Mouse (Mus musculus) neural tube, embryonic 10.5 days (tissue): Measurements from ENCODE around the gene Clic5.
A peak's percentile ranks its signal among the peaks of the same experiment; 100 is the strongest.

Source experiments
- DNase-seq: peaks from one replicate; pipeline ENCODE4 v3.0.0-alpha.2; 2017; ENCODE audit warnings: low spot score; ENCODE audit errors: extremely low spot score

Clic5 gene

DNA sequence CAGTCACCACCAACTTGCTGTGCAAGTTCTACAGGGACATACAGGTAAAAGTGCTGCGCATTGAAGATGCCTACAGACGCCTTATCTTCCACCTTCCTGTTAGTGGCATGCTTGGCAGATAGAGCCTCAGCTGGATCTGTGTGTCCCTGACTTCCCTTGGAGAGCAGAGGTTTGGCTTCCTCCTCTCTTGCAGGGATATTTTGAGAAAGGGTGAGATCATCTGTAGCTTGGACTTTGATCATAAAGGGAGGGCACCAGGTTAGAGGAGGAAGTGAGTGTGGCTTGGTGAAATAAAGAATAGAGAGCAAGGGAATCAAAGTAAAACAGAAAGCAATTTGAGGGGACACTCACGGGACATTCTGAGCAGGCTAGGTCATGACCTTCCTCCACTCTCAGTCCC is 4.6 kb downstream of the Clic5 start:
- DNase-seq = no peak

DNA sequence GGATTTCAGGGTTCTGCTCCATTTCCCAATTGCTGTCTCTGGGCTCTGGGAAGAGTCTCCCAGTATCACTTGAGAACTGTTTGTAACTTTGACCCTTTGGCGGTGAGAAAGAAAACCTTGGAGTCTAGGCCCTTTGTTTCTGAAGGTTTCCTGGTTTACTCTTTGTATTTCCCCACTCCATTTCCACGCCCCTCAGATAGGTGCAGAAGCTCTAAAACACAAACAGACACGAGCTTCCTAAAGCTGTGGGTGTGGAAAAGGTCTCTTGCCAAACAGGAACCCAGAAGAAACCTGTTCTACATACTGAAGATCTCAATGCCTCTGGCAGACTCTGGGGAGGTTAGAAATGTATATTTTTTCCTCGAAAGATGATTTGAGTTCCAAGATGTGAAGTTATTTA is 10.8 kb downstream of the Clic5 start:
- no peak for DNase-seq

DNA sequence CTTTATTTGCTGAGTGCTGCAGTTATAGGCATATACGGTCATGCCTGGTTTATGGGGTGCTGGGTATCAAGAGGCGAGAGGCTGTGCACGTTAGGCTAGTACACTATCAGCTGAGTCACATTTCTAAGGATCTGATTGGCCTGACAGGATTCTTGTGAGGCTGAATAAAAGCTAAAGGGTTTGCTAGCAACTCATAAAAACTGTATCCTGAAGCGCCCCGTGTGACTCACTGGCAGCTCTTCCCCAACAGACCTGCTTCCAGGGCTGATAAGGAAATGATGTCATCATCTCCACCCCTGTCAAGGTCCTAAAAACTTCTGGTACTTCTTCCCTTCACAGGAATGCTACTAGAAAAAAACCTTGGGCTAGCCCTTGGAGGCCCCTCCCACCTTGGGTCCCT is 14.6 kb downstream of the Clic5 start:
- no peak for DNase-seq

DNA sequence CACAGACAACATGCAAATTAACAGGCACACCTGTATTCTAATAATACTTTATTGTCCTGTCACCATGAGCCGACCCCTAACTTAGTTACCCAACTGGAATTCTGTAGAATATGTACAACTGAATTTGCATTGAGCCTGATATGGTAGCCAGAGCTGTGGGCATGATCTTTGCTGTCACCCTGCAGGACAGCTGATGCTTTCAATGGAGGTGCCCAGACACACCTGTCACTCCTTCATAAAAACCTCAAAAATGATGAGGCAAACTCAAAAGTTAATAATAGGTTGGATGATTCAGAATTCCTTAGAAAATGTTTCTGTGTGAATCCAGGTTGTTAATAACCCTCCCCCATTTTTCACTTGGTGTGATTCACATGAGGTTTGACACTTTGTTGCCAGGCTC is 16.4 kb downstream of the Clic5 start:
- DNase-seq = no peak

DNA sequence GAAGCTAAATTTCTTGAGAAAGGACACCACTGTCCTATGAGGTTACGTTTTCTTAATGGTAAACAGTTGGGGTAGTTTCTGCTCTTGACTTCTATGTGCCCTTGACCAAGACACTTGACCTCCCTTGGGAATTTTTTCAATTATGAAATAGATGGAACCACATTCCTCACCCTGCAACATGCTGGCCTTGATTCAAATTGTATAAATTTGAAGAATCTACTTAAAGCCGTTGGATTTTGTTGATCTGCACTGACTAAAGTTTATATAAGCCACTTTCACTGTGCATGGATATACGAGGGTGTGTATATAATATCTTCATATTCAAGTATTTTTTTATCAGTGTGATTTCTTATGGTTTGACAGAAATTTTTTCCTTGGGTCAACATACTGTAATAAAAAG is 17.2 kb downstream of the Clic5 start:
- no peak for DNase-seq

DNA sequence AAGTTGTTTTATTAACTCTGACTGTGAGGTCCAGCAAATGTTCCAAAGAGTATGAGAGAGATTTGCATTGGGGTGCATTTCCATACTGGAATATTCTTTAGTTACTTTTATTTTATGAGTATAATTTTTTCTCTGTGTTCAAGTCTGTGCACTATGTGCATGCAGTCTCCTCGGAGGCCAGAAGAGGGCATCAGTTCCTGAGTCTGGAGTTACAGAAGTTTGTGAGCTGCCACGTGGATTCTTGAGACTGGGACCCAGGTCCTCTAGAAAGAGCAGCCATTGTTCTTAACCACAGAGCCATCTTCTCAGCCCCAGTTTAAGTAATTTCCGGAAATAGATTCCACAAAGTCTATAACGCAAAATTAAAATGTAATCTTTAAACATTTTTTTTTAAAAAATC is 20.5 kb downstream of the Clic5 start:
- no peak for DNase-seq

DNA sequence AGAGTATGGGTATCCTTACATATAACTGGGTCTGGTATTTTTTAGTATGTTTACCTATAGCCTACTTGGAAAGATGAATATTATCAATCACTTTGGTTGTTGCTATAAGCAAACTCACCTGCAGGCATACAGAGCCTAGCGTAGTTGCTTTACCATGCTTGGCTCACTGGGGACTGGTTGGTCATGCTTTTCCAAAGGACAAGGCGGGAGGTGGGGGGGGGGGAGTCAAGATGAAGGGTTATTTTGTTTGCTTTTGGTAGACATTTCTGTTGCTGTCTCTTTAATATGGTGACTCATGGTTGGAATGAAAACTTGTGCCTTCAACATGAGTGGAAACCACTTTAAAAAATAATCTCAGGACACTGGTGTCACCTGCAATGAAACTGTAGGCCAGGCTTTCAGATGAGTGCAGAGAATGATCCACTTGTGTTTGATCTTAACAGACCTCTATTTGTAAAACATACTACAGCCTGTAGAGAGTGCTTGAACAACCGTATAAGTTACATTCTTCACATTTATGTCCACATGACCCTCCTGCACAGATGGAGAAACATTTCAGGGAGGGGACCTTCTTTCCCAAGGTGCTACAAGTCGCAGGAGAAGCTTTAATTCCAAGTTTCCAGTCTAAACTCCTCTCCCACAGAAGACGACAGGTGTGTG is 24.7 kb downstream of the Clic5 start:
- DNase-seq = no peak

DNA sequence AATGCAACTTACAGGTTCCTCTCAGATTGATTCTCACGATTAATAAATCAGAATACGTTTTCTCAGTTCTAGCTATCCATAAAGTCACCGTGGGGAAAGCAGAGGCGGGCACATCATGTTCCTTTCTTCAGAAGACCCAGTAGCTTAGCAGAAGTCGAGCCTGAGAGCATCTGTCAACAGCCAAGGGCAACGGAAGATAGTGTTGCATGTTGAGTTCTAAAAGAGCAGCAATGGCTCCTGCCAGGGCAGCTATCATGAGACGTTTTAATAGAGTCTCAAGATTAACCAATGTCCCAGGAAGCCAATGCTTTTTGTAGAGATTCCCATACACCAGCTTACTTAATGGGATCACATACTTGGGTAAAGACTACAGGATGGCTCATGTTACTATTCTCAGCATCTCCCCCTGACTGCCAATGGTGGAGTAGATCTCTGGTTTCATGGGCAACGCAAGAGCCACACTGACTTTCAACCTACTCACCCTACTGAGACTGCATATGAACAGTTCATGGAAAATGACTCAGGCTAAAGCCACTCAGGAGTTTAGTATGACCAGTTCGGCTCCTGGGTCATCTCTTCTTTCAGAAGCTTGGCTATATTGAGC is 26.9 kb downstream of the Clic5 start:
- DNase-seq = no peak

DNA sequence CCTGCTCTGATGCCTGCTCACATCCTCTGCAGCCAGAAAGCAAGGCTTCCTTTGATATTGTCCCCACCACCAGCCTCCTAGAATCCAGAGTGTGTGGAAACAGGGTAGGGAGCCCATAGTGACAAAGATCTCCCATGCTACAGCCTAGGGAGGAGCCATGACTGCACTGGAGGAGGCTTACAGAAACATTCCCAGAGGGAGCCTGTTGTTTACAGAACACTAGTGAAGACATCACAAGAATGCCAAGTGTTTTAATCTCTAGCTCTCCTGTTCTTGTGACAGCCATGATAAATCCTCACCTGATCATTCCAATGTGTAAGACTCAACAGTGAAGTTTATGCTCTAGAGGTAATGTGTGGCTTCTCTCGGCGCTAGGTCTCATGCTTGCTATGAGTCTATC is 28.8 kb downstream of the Clic5 start:
- no peak for DNase-seq

DNA sequence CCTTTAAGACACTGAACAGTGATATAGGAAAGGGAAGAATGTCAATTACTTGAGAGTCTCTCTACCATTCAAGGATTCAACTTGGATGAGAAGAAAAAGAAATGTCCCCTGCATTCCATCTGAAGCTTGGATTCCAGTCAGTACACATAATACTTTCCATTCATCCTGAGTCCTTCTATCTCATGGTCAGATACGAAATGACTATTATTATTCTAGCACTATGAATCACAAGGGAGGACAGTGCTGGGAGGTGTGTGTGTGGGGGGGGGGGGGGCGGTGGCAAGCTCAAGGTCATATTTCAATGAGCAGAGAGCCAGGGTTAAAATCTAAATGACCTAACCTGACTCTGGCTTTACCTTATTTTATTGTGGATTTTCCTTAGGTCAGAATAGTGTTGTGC is 31.6 kb downstream of the Clic5 start:
- no peak for DNase-seq

DNA sequence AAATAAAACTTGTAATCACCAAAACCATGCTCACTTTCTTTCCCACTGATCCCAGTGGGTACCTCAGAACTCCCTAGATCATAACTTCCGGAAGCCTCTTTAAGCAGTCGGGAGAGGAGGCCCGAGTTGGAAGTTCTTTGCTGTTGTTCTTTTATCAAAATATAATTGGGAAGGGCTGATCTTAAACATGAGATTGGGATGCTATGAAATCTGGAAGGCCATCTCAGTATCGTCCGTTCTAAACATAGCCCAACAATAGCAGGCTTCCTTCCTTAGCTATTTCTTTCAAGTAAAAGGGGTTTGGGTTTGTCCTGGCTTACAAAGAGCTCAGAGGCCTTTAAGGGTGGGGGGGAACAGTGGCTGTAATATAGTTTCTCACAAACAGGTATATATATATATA is 40.0 kb downstream of the Clic5 start:
- no peak for DNase-seq

DNA sequence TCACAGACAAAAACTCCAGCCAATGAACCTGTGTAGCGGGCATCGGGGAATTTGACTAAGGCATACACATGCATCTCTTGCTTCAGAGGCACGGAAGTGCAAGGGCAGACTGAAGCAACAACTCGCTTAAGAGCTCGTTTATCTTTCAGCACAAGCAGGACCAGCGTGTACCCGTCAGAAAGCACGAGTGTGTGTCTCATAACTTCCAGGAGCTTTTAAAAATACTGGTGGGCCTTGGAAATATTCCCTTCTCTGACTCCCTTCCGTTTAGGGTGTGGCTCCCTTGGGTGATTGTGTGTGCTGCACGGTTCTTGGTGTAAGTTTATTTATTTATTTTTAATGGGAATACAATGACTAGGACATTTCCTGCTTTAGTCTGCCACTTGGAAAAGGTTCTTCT is 41.7 kb downstream of the Clic5 start:
- DNase-seq = no peak

DNA sequence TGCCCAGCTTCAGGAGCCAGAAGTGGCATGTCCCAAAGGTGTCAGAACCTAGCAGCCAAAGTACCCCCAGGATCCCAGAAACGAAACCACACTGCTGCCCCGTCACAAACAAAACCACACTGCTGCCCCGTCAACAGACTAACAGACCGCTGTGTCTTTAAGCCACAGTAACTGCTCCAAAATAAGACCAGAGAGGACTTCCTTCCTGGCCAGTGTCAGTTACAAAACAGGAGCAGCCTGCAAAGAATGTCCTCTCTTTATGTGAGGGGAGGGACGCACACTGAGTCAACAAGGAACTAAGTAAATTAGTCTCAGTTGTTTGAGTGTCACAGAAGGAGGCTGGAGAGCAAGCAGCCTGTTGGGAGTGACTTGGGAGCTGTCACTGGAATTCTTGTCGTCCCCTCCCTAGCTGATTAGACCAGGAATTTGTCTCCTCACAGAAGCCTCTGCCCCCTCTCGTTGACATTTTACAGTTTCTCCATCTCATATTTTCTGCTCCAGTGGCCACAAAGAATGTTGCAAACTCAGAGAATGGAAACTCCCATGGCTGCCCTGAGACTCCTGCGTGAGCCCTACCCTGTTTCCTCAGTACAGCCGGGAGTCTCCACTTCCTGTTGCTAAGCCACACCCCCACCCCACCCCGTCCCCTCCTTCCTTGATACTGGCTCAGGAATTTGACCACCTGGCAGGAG is 50.8 kb downstream of the Clic5 start:
- no peak for DNase-seq

DNA sequence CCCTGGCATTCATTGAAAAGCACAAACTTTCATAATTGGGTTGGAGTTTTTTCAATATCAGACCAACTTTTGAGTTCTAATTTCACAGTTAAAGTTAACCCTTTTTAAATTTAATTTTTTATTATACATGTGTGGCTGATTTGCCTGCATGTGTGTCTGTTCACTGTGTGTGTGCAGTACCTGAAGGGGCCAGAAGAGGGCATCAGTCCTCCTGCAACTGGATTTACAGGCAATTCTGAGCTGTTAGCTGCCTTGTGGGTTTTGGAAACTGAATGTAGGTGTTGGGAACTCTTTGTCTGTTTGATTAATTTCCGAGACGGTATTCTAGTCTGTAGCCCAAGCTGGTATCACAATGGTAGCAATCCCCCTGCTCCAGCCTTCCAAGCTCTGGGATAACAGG is 52.4 kb downstream of the Clic5 start:
- DNase-seq = no peak

DNA sequence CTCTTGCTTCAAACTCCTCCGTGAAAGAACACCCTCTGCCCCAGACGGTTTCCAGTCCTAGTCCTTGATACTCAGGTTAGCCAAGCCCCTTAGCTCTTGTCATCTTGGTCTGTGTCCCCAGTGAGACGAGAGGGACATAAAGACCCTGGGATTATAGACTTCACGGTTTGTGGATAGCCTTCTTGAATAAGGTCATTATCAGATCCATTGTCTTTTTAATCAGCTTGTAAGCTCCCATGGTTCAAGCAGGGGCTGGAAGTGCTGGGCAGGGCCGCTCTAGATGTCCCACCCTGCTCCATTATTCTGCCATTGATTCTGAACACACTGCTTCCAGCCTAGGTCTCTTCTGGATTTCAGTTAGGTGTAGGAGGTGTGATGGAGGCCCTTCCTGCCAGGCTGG is 55.7 kb downstream of the Clic5 start:
- DNase-seq = no peak

DNA sequence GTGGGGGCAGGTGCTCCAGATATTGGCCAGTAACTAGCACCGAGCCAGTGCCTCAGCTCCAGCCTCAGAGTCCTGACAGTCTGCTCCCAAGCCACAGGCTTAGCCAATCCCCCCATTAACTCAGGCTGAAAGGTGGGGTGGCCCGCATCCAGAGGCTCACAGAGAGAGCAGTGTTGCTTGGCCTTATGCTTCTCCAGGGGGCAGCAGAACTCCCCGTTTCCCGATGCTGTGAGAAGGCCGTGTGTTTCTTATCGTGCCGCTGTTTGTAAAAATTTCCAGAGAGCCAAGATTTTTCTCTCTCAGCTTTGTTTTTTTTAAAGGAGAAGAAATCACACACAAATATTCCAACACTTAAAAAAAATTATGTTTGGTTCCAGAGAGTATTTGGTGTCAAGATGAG is 56.2 kb downstream of the Clic5 start:
- no peak for DNase-seq

DNA sequence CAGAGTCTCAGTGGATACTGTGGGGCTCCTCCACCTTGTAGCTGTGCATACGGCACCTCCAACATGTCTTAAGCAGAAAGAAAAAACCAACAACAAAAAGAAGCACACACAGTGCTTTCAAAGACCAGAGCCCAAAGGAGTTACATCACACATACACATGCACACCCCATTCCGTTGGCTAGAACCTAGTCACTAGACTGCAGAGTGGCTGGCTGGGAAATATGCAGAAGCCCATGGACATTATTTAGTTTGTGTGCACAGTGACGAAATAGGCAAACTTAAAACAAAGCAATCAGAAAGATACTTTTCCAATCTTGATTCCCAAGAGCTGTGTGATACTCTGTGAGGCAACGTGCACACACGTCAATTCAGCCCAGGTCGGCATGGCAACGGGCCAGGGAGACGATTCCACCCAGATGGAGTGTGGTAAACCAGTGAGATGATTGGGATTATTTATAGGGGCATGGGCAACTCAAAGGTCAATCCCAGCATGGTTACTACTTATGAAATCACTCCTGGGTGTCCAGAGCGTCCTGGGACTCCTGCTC is 57.8 kb downstream of the Clic5 start:
- no peak for DNase-seq

DNA sequence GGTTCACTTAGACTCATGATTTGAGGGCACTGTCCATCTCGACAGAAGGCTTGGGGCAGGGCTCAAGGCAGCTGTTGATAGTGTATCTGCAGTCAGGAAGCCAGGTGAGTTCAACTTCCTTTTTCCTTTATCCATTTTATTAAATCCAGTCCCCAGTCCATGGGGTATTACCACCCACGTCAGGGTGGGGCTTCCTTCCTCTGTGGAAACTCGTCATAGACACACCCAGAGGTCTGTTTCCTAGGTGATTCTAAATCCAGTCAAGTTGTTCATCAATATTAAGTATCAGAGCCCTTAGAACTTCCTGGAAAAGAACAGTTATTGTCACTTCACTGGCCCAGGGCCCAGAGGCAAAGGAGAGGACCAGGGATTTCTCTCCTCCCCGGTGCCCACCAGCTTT is 61.2 kb downstream of the Clic5 start:
- DNase-seq = no peak

DNA sequence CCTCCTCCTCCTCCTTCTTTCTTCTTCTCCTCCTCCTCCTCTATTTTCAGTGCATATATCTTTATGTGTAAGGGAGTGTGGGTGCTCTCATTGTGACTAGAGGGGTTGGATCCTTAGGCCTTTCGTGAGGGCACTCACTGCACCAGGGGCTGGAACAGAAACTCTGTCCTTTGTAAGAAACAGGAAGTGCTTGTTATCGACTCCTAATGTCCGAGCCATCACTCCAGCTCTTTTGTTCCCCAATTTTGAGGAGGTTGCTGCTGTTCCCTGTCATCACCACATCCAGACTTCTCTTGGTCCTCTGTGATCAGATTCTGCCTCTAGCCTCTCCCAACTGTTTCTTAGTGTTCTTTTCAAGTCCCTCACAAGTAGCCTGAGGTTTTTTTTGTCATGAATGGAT is 64.3 kb downstream of the Clic5 start:
- DNase-seq = no peak

DNA sequence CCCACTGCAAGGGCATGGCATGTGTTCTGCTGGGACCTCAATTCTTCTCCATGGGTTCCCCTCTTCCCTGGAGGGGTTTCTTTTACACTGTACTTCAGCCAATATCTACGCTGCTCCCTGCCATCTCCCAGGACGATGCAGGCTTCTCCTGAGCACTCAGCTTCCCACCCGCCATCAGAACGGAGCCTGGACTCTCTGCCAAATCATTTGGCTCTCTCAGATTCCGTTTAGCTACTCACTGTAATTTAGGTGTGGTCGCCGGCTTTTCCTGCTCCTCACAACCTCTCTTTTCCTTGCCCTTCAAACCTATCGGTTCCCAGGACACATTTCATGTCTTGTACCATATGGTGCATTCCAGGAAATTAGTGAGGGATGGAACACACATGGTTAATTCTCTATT is 66.3 kb downstream of the Clic5 start:
- DNase-seq = no peak

DNA sequence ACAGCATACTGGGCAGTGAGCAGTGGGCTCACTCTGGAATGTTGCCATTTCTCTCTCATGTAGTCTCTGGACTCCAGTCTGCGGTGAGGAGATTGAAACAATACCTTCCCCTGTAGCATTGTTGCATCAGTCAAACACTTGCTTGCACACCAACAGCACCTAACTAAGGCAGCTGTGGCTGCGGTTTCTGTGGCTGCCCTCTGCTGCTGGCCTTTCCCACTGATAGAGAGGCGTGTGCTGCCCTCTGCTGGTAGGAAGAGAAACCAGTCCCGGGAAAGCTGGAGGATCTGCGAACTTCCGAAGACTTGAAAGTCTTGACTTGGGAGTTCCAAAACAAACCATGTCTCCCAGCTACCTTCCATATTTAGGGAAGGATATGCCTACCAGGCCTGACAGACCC is 68.2 kb downstream of the Clic5 start:
- DNase-seq = peak; percentile 73

DNA sequence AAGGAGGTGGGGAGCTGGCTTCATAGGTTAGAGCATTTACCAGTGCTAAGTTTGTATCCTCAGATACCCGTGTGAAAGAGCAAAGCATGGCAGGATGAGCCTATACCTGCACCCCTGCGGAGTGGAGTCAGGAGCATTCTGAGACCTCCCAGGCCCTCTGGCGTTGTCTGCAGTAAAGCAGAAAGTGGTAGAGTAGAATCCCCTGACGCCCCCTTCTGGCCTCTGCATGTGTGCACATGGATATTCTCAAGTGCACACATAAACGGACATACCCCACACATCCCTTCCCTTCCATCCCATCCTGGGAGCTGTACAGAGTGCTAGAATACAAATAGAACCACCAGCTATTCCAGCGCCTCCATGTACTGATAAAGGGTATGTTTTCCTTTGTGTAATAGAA is 70.9 kb downstream of the Clic5 start:
- DNase-seq = no peak
